8 mouse cellular contexts compared by ENCODE assay signal in genomic region chr8:122500856-122501255, GRCm38 (mm10). TPM values are rescaled to one million over a fixed set of nuclear protein-coding genes. Genes with fewer than 3 reads are reported as not detected.
DNase-seq lines count a peak whose midpoint lies in the region; ATAC-seq lines count a peak whose summit lies in the region.

No protein-coding gene starts in this region.

- ATAC-seq in megakaryocyte progenitor cell, adult 5-6 weeks (replicated peaks; ENCODE audit: poor library complexity), result peak; percentile 87

- peak; percentile 67 for DNase-seq in T-cell, adult 2 months (ENCODE audit: low spot score)
- peak; percentile 86 for DNase-seq in cerebellum, adult 9-10 months
- DNase-seq in frontal cortex, postnatal 25 days (ENCODE audit: low spot score in 2 of 2), result peak; percentile 58 to 62
- peak; percentile 89 for DNase-seq in induced T-regulatory cell, adult 2 months (ENCODE audit: low read depth)
- DNase-seq in left cerebral cortex, postnatal 10 days (ENCODE audit: extremely low spot score in 1 of 2, low spot score in 2 of 2), result peak; percentile 66 to 79
- DNase-seq in right cerebral cortex, postnatal 36 days (ENCODE audit: low spot score in 2 of 2), result peak; percentile 55 to 56
- peak; percentile 76 for DNase-seq in urinary bladder, postnatal 25 days (ENCODE audit: low spot score)

- intact Hi-C loops in left cerebral cortex, postnatal 10 days (cut with DNase I), result loop anchor here (1.0 to 5.0 kb wide), 2 partner anchors 50 to 111 kb away; partner anchors contain the start of genes Galns, Piezo1 and Trappc2l

RNA-seq across cellular contexts. Expression of gene Ctu2, which starts 24.9 kb away (rescaled TPM):
- total RNA-seq in left cerebral cortex, postnatal 10 days (2021), result 10 to 100 TPM; 35.5 to 38.0 TPM
- 17.3 and 26.8 TPM in 2 replicates for total RNA-seq in megakaryocyte progenitor cell, adult 5-6 weeks (2015)
- total RNA-seq in megakaryocyte progenitor cell, adult 5-6 weeks (2017), result 11.2 and 14.9 TPM in 2 replicates

RNA-seq across cellular contexts. Expression of gene Rnf166, which starts 25.0 kb away (rescaled TPM):
- 10 to 100 TPM; 14.2 to 16.3 TPM for total RNA-seq in left cerebral cortex, postnatal 10 days (2021)
- 26.6 and 33.3 TPM in 2 replicates for total RNA-seq in megakaryocyte progenitor cell, adult 5-6 weeks (2015)
- 32.8 and 33.2 TPM in 2 replicates for total RNA-seq in megakaryocyte progenitor cell, adult 5-6 weeks (2017)

RNA-seq across cellular contexts. Expression of gene Snai3, which starts 40.3 kb away (rescaled TPM):
- not detected for total RNA-seq in left cerebral cortex, postnatal 10 days (2021)
- total RNA-seq in megakaryocyte progenitor cell, adult 5-6 weeks (2015), result 0.30 TPM in 1 of 2 replicates, not detected in the other
- not detected in 2 replicates for total RNA-seq in megakaryocyte progenitor cell, adult 5-6 weeks (2017)

RNA-seq across cellular contexts. Expression of gene Piezo1, which starts 50.3 kb away (rescaled TPM):
- total RNA-seq in left cerebral cortex, postnatal 10 days (2021), result 10 to 100 TPM; 15.0 to 17.9 TPM
- 25.8 and 38.5 TPM in 2 replicates for total RNA-seq in megakaryocyte progenitor cell, adult 5-6 weeks (2015)
- total RNA-seq in megakaryocyte progenitor cell, adult 5-6 weeks (2017), result 15.5 and 22.3 TPM in 2 replicates

RNA-seq across cellular contexts. Expression of gene Mvd, which starts 57.6 kb away (rescaled TPM):
- 10 to 100 TPM; 44.8 to 50.1 TPM for total RNA-seq in left cerebral cortex, postnatal 10 days (2021)
- 3.4 and 3.8 TPM in 2 replicates for total RNA-seq in megakaryocyte progenitor cell, adult 5-6 weeks (2015)
- total RNA-seq in megakaryocyte progenitor cell, adult 5-6 weeks (2017), result 3.2 and 5.6 TPM in 2 replicates

Comparison
In these comparisons a context has a peak if more than half of its experiments do, and no peak if none do; other contexts are left out.
1. Peak in every context shown above with its lines: DNase-seq and ATAC-seq.